Mouse (Mus musculus) heart, embryonic 10.5 days (tissue): Measurements from ENCODE around the gene Gm12216. TPM values are rescaled to one million over a fixed set of nuclear protein-coding genes. Genes with fewer than 3 reads are reported as not detected.
A peak's percentile ranks its signal among the peaks of the same experiment; 100 is the strongest.

Experiments used
- DNase-seq: peaks from one replicate; pipeline ENCODE4 v3.0.0-alpha.2; 2017; ENCODE audit warnings: low spot score
- H3K27ac ChIP-seq: fragments of 300-500 bp; sonication (generic); 2 replicates; pipeline ENCODE4 v1.5.1; 2016; ENCODE audit warnings: mild to moderate bottlenecking
- H3K27me3 ChIP-seq: fragments of 300-500 bp; sonication (generic); 2 replicates; pipeline ENCODE4 v1.6.1; 2016; ENCODE audit warnings: mild to moderate bottlenecking; ENCODE audit not compliant: poor library complexity, insufficient read depth, severe bottlenecking
- H3K36me3 ChIP-seq: fragments of 300-500 bp; sonication (generic); 2 replicates; pipeline ENCODE4 v1.6.1; 2016; ENCODE audit warnings: mild to moderate bottlenecking, moderate library complexity
- H3K4me1 ChIP-seq: fragments of 300-500 bp; sonication (generic); 2 replicates; pipeline ENCODE4 v1.6.1; 2016; ENCODE audit warnings: mild to moderate bottlenecking
- H3K4me3 ChIP-seq: fragments of 300-500 bp; sonication (generic); 2 replicates; pipeline ENCODE4 v1.5.1; 2016; ENCODE audit warnings: mild to moderate bottlenecking, moderate library complexity
- H3K9me3 ChIP-seq: fragments of 300-500 bp; sonication (generic); 2 replicates; pipeline ENCODE4 v1.6.1; 2016; ENCODE audit warnings: mild to moderate bottlenecking, moderate library complexity
- WGBS: fragments of 180-500 bp; shearing (Covaris S2); methylation state at CpG from one replicate; pipeline ENCODE4 v1.1.7; 2016; 5-methylcytosine and 5-hydroxymethylcytosine counted together
- polyA plus RNA-seq: library from polyadenylated mRNA; unstranded; fragments of >200 nt; fragmentation: Nextera tagmentation; extraction: Ambion mirVana; gene quantifications from 2 replicates; pipeline ENCODE4 v1.2.1, GENCODE M21; 2016

The Gm12216 gene
- polyA plus RNA-seq, 1 experiment from 2014 or later: 0.15 TPM

DNA sequence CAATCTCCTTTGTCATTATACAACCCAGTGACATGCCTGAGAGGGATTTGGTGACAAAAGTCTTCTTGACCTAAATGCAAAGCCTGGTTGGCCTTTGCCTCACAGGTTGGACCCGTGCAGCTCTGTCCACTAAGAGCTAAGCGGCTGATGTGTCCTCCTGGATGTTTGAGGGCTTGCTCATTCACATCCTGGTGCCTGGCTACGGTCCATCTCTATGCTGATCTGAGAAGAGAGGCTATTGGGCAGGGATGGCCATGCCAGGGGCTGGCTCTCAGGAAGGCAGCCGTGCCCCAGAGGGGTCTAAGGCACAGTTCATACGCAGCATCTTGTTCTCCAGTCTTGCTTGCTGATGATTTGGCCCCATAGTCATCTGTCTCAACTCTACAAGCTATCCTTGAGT, 21.3 kb downstream of the Gm12216 start:
- DNase-seq: no peak
- H3K27ac ChIP-seq: no peak overlapping the region
- 78% methylated on average over 5 of the region's 5 CpGs for WGBS
- no peaks in the 10 kb centered on the region for H3K9me3 ChIP-seq
- peaks cover 32% of the 10 kb centered on the region for H3K4me1 ChIP-seq
- no peak overlapping the region for H3K4me3 ChIP-seq
- H3K36me3 ChIP-seq: no peaks in the 10 kb centered on the region
- H3K27me3 ChIP-seq: peaks cover 24% of the 10 kb centered on the region

GRCm38 (mm10) chr11:53835379-53836010, 23.6 kb downstream of the Gm12216 start:
- Histone ChIP-seq H3K27me3 (peaks cover 7% of the 10 kb centered on the region), H3K27ac (peak overlapping the region; percentile 11; the same call in 1 of the 2 replicates), H3K4me3 (no peak overlapping the region), H3K9me3 (no peaks in the 10 kb centered on the region), H3K4me1 (peaks cover 32% of the 10 kb centered on the region), H3K36me3 (no peaks in the 10 kb centered on the region)
- DNase-seq: no peak
- WGBS: 31% methylated on average over 4 of the region's 4 CpGs

GRCm38 (mm10) chr11:53825409-53825808, 33.6 kb downstream of the Gm12216 start:
- H3K27me3 ChIP-seq: no peaks in the 10 kb centered on the region
- WGBS: 83% methylated on average over 4 of the region's 4 CpGs
- H3K27ac ChIP-seq: no peak overlapping the region
- H3K4me1 ChIP-seq: peaks cover 4% of the 10 kb centered on the region; the same call in 1 of the 2 replicates
- H3K9me3 ChIP-seq: no peaks in the 10 kb centered on the region
- H3K36me3 ChIP-seq: no peaks in the 10 kb centered on the region
- DNase-seq: no peak
- no peak overlapping the region for H3K4me3 ChIP-seq

GRCm38 (mm10) chr11:53821945-53822338, 37.1 kb downstream of the Gm12216 start:
- 91% methylated on average over 3 of the region's 3 CpGs for WGBS
- no peaks in the 10 kb centered on the region for H3K9me3 ChIP-seq
- no peak for DNase-seq
- H3K27me3 ChIP-seq: no peaks in the 10 kb centered on the region
- no peak overlapping the region for H3K27ac ChIP-seq
- peaks cover 6% of the 10 kb centered on the region; the same call in 1 of the 2 replicates for H3K4me1 ChIP-seq
- H3K4me3 ChIP-seq: no peak overlapping the region
- H3K36me3 ChIP-seq: no peaks in the 10 kb centered on the region

GRCm38 (mm10) chr11:53821230-53821944, 37.7 kb downstream of the Gm12216 start:
- H3K9me3 ChIP-seq: no peaks in the 10 kb centered on the region
- no peak overlapping the region for H3K27ac ChIP-seq
- H3K4me1 ChIP-seq: peaks cover 6% of the 10 kb centered on the region; the same call in 1 of the 2 replicates
- no peaks in the 10 kb centered on the region for H3K36me3 ChIP-seq
- 82% methylated on average over 11 of the region's 11 CpGs for WGBS
- no peak for DNase-seq
- H3K27me3 ChIP-seq: no peaks in the 10 kb centered on the region
- no peak overlapping the region for H3K4me3 ChIP-seq

- H3K4me1 ChIP-seq: peaks cover 6% of the 10 kb centered on the region; the same call in 1 of the 2 replicates
- H3K27me3 ChIP-seq: no peaks in the 10 kb centered on the region
- DNase-seq: no peak
- WGBS: 84% methylated on average over 13 of the region's 13 CpGs
- H3K9me3 ChIP-seq: no peaks in the 10 kb centered on the region
- no peak overlapping the region for H3K27ac ChIP-seq
- H3K4me3 ChIP-seq: no peak overlapping the region
- H3K36me3 ChIP-seq: no peaks in the 10 kb centered on the region
These were observed 38.4 kb downstream of the Gm12216 start for GRCm38 (mm10) chr11:53820516-53821170.

- no peak overlapping the region for H3K4me3 ChIP-seq
- 83% methylated on average over 6 of the region's 6 CpGs for WGBS
- peaks cover 6% of the 10 kb centered on the region; the same call in 1 of the 2 replicates for H3K4me1 ChIP-seq
- H3K27ac ChIP-seq: no peak overlapping the region
- no peaks in the 10 kb centered on the region for H3K36me3 ChIP-seq
- no peaks in the 10 kb centered on the region for H3K9me3 ChIP-seq
- no peaks in the 10 kb centered on the region for H3K27me3 ChIP-seq
- DNase-seq: no peak
These were observed 39.5 kb downstream of the Gm12216 start for GRCm38 (mm10) chr11:53819511-53819910.

DNA sequence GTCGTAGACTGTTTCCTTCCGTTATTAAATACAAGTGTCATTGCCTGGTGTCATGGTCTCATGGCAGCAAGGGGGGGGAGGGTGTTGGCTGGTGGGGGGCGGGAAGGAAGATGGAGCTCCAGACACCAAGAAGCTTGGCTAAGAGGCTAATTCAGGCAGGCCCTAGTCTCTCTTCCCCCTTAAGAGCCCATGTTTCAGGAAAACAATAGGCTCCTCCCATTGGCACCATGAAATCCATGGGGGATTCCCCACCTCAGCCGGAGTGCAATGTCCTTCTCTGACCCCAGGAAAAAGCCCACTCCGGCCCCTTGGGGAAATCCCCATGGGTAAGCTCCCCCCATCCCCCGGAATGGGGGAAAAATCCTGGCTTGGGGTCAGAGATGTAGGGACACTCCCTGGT, 40.3 kb downstream of the Gm12216 start:
- no peak for DNase-seq
- H3K9me3 ChIP-seq: no peaks in the 10 kb centered on the region
- H3K36me3 ChIP-seq: no peaks in the 10 kb centered on the region
- H3K4me3 ChIP-seq: no peak overlapping the region
- no peaks in the 10 kb centered on the region for H3K27me3 ChIP-seq
- H3K27ac ChIP-seq: no peak overlapping the region
- WGBS: 59% methylated on average over 6 of the region's 6 CpGs
- peaks cover 6% of the 10 kb centered on the region; the same call in 1 of the 2 replicates for H3K4me1 ChIP-seq

DNA sequence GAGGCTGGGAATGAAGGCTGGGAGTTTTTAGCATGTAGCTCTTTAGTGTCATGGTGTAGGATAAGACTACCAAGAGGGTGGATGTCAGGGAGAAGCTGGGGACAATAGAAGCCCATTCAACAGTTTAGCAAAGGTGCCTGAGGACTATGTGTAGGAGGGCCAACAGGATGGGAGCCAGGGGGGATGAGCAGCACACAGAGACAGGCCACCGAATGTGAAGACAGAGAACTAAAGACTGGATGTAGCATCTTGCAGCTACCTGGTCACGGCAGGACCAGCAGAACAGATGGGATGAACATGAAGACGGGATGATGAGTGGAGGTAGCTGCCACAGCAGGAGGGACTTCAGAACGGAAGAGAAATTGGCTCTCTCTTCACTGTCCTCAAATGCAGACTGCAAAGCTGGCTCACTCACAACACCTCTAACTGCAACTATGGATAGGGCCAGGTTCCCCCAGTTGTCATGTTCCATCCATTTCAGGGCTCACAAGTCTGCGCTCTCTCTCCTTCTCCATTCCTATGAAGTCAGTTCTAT, 42.1 kb downstream of the Gm12216 start:
- no peaks in the 10 kb centered on the region for H3K9me3 ChIP-seq
- H3K27ac ChIP-seq: no peak overlapping the region
- H3K36me3 ChIP-seq: no peaks in the 10 kb centered on the region
- no peak overlapping the region for H3K4me3 ChIP-seq
- no peaks in the 10 kb centered on the region for H3K27me3 ChIP-seq
- DNase-seq: no peak
- peaks cover 6% of the 10 kb centered on the region; the same call in 1 of the 2 replicates for H3K4me1 ChIP-seq
- WGBS: 89% methylated on average over 5 of the region's 5 CpGs

DNA sequence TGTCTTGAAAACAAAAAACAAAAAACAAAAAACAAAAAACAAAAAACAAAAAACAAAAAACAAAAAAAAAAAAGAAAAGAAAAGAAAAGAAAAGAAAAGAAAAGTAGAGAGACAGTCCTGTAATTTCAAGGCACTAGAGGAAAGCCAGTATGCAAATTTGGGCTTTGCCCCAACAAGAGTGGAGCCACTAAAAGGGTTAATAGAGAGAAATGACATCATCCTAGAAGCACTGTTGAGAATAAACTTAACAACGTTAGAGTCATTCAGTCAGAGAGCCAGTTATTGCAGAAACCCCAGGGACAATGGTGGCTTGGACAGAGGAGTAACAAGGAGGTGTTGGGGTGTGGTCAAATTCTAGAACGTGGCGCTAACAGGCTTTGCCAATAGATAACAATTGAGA, 44.2 kb downstream of the Gm12216 start:
- DNase-seq: no peak
- H3K27ac ChIP-seq: no peak overlapping the region
- H3K36me3 ChIP-seq: no peaks in the 10 kb centered on the region
- no peaks in the 10 kb centered on the region for H3K9me3 ChIP-seq
- no peak overlapping the region for H3K4me3 ChIP-seq
- 62% methylated on average over 3 of the region's 3 CpGs for WGBS
- H3K27me3 ChIP-seq: no peaks in the 10 kb centered on the region
- peaks cover 6% of the 10 kb centered on the region; the same call in 1 of the 2 replicates for H3K4me1 ChIP-seq

DNA sequence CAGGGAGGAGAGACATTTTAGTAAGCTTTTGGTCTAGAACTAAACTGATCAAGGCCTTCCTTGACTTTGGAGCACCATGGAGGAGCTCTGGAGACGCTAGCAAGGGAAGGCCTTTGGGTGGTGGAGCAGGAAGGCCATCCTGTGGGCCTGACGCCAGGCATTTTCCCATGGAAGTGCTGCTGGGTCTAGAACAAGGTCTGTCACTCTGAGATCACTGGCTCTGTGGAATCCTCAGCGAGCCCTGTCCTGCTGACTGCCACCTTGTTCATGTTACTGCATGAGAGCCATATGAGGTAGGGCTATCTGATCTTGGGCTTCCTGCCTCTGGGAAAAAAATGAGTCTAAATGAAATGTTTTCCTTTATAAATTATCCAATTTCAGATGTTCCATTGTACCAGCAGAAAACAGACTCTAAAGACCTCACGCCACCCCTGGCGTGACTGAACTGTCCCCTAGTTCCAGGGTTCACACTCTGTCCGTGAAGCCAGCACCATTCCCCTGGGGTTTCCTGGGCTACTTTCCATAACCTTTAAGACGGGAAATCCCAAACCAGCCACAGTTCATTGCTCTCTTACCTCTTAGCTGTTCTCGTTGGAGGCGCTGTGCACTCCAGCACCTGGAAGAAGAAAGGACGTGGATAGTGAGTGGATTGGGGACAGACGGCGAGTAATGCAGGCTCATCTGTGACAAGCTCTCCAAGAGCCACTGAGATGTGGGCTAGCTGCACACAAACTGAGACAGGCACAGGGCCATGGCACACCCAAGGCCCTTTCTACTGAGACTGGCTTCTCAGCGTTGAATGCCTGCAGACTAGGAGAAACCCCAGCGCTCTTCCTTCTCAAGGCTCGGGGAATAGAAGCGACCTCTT, 45.8 kb downstream of the Gm12216 start:
- Histone ChIP-seq H3K36me3 (no peaks in the 10 kb centered on the region), H3K4me1 (no peaks in the 10 kb centered on the region; the same call in 1 of the 2 replicates), H3K9me3 (no peaks in the 10 kb centered on the region), H3K27ac (no peak overlapping the region), H3K27me3 (no peaks in the 10 kb centered on the region), H3K4me3 (no peak overlapping the region)
- 81% methylated on average over 16 of the region's 16 CpGs for WGBS
- no peak for DNase-seq

DNA sequence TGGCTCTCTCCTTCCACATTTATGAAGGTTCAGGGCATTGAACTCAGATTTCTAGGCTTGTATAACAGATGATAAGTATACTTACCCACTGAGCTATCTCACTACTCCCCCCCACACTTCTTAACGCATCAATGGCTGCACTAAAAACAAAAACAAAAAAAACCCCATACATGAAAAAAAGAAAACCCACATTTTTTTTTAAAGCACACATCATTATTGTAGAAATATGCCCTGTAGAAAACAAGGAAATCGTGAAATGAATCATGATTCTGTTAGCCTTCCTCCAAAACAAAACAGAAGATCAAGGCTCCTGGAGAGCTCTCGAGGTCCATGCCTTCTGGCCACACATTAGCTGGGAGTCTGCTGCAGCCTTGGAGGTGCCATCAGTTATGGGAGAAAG, 47.7 kb downstream of the Gm12216 start:
- WGBS: 79% methylated on average over 3 of the region's 3 CpGs
- Histone ChIP-seq H3K27me3 (no peaks in the 10 kb centered on the region), H3K9me3 (no peaks in the 10 kb centered on the region), H3K27ac (no peak overlapping the region), H3K4me3 (no peak overlapping the region), H3K4me1 (no peaks in the 10 kb centered on the region; the same call in 1 of the 2 replicates), H3K36me3 (no peaks in the 10 kb centered on the region)
- no peak for DNase-seq
